Mouse (Mus musculus) kidney, adult 11 months (tissue): ENCODE measurements around the gene Osbpl6.

Source experiments
- DNase-seq: peaks from one replicate; pipeline ENCODE4 v3.0.0; 2022

The Osbpl6 gene

GRCm38 (mm10) chr2:76426816-76427215 lies 20.5 kb downstream of the Osbpl6 start:
- DNase-seq, result no peak

- DNase-seq, result no peak
Observed at GRCm38 (mm10) chr2:76429318-76429717, 23.0 kb downstream of the Osbpl6 start.

DNA sequence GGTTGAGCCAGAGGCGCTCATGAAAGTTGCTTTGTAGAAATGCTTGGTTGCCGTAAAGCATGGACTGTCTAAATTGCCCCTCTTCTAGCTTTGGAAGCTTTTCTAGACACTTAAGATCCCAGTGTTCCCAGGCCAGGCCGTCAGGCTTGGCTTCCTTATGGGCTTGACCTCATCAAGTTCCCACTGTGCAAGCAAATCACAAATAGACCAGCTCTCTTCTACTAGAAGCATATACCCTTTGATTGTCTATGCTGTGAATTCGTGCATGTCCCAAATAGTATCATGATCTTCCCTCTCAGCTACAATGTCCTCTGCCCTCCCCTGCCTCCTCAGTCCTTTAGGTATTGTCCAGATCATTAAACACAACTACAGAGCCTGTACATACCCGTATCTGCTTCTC lies 23.5 kb downstream of the Osbpl6 start:
- DNase-seq, result no peak

DNA sequence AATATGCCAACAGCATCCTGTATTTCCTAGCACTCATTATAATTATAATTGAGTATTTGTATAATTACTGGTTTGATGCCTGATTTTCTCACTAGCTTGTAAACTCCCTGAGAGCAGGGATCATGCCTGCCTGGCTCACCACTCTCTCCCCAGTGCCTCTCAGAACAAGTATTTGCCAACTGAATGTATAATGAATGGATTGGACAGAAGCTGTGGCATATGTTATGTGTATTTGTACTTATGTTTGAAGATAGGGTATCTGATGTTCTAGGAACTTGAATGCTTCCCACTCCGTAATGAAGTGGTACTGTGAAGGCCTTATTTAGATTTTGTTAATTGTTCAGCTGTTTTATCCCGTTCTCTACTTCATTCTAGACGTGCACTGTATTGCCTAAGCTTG lies 24.2 kb downstream of the Osbpl6 start:
- no peak for DNase-seq

DNA sequence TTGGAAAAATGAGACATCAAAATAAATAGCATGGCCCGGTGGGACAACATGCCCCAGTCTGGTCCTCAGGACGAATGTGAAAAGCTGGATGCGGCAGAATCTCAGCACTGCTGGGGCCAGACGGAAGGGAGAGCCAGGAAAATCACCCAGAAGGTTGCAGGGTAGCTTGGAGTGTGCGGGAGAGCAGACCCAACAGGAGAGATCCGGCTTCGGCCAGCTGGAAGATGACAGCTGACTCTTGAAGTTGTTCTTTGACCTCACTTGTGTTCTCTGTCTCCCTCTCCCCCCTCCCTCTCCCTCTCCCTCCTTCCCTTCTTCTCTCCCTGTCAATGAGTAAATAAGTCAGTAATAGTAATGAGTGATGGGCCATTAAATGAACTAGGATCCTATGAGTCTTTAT lies 27.9 kb downstream of the Osbpl6 start:
- peak; percentile 90 for DNase-seq

DNA sequence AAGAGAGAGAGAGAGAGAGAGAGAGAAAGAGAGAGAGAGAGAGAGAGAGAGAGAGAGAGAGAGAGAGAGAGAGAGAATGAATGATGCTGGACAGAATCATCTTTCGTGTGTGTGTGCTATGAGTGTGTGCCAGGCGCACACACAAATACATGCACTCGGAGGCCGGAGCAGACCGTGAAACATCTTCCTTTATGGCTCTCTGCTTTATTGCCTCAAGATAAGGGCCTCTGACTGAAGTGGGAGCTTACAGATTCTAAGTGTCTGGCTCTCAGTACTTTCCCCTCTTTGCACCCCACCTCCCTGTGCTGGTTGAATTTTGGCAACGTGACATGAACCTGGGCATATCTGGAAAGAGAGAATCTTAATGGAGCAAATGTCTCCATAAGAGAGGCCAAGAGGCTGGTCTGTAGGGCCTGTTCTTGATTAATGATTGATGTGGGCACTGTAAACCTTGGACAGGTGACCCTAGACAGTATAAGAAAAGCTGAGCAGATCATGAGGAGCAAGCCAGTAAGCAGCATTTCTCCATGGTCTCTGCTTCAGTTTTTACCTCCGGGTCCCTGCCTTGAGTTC lies 29.4 kb downstream of the Osbpl6 start:
- DNase-seq, result peak; percentile 80

DNA sequence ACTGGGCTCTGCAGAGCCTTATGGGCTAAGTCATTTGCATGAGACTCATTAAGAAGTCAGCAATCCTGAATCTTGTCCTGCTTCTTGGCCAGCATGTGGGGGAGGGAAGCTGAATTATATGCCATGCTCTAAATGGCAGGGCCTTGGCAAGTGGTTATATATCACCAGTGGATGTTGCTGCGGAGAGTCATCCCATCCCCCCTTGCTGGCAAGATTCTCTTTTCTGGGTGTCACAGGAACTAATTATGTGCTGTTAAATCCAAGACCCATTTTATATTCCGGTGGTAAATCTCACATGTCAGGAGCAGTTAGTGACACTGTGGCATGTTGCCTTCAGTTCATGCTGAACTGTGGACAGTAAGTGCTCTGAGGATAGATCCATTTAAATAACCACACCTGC lies 31.1 kb downstream of the Osbpl6 start:
- peak; percentile 30 for DNase-seq

- DNase-seq, result no peak
Observed at GRCm38 (mm10) chr2:76439540-76439939, 33.2 kb downstream of the Osbpl6 start.

GRCm38 (mm10) chr2:76442086-76442485 lies 35.8 kb downstream of the Osbpl6 start:
- peak; percentile 24 for DNase-seq

DNA sequence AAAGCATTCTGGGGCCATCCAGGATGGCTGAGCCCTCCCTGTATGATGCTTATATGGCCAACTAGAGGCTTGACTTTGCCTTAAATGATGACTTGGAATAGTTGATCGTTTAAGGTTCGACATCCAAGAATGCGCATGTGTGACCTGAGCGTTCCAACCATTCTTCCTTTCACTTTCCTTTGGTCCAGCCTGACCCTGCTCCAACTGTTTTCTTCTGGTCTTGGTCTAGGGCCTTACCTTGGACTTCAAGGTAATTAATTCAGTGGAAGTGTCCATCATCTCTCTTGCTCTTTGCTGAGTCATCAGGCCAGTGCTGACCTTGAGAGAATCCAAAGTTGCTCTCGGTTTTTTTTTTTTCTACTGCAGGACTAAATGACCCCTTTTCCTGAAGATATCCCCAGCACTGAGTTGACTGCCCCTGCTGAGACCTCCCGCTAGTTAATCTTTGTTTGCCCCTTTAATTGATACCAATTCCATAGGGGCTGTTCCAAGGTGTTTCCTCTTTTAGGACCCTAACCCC lies 43.6 kb downstream of the Osbpl6 start:
- no peak for DNase-seq

DNA sequence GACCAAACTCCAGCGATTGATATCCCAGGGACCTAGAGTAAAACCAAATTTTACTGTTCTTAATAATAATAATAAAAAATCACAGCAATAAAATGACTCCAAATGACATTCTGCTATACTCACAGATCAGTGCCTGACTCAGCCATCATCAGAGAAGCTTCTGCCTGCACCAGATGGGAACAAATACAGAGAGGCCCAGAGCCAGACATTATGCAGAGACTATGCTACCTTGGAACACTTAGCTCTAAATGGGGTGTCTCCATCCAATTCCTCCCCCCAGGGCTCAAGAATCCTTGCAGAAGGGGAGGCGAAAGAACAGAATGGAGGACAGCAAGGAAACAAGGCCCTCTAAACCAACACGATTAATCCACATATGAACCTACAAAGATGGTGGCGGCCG lies 60.4 kb downstream of the Osbpl6 start:
- DNase-seq, result no peak

- no peak for DNase-seq
Observed at GRCm38 (mm10) chr2:76468204-76468603, 61.9 kb downstream of the Osbpl6 start.

DNA sequence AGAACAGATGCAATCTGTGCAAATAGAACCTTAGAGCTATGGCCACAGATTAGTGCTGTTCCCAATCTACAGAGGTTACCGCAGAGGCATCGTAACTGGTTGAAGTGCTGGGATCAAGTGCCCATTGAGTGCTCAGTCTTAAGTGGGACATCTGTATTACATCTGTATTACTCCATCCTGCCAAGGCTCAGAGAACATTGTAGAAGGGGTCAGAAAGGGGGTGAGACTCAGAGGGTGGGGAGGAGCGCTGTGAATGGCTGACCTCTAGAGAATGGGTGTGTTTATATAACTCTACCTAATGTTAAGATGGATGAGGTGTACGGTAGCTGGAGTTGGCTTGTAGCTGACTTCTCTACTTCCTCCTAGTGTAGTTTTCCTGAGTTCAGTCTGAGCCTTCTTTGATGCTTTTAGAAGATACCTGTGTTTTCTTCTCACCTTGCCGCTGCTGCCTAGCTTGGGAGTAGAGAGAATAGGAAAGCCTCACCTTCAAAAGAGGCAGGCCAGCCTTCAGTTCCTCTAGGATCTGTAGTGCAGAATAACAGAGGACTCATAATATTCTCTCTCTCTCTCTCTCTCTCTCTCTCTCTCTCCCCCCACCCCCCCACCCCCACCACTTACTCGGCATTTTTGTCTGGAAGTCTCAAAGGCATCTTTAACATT lies 62.9 kb downstream of the Osbpl6 start:
- DNase-seq, result no peak

DNA sequence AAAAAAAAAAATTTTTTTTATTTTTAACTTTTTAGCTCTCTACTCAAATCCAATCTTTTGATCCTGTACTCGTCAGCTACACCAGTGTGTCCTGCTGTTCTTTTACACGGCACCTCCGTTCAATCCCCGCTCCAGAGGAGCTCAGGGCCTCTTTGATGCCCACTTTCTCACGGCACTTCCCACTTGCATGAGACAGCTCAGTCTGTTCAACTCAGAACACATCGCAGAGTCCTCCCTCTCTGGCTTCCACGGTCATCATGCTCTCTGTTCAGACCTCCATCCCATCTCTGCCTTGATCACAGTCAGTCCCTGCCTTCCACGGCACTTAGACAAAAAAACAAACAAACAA lies 63.4 kb downstream of the Osbpl6 start:
- DNase-seq, result no peak

DNA sequence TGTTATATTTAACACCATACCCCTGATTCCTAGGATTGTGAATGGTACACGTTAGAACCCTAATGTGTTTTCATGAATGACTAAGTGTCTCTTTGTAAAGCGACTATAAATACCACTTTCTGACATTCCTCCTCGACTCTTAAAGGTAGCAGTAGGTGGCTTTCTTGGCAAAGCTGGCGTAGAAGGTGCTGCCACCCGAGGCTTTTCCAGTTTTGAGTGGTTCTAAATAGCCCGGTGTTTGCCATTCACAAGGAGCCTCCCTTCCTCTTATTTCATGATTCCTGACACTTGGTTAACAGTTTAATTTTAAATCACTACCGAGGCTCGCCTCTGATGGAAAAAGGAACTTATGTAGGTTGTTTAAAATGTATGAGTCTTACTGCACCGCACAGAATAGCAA lies 64.1 kb downstream of the Osbpl6 start:
- no peak for DNase-seq

DNA sequence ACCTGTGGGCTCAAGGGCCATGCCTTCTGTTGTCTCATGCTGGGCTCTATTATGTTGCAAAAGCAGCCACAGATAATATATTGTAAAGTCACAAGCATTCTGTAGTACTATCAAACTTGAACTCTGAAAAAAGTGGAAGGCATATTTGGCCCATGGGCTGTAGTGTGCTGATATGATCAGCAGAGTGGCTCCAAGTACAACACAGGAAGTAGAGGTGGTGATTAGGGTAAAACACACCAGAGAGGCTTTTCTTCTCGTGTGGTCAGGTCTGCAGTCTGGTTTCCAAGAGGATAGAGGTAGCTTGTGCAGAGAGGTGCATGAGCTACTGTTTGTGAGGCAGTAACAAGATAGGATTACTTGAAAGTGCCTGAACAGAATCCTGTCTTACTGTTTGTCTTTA lies 69.5 kb downstream of the Osbpl6 start:
- DNase-seq, result no peak

DNA sequence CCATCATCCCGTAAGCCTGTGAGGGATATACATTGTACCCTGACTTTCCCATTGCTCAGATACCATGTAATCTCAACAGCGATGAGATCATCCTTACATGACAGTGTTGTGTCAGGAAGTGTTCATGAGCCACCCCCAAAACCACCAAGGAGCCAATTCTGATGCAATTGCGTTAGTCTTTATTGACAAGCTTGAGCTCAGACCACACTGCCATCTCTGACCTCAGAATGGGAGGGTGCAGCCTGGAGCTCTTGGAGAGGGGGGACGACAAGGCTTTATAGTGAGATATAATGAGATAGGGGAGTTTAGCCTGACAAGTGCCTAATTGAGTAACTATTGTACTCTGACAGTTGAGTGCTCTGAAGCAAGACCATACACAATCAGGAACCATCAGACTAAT lies 82.5 kb downstream of the Osbpl6 start:
- no peak for DNase-seq

GRCm38 (mm10) chr2:76490198-76490597 lies 83.9 kb downstream of the Osbpl6 start:
- no peak for DNase-seq

DNA sequence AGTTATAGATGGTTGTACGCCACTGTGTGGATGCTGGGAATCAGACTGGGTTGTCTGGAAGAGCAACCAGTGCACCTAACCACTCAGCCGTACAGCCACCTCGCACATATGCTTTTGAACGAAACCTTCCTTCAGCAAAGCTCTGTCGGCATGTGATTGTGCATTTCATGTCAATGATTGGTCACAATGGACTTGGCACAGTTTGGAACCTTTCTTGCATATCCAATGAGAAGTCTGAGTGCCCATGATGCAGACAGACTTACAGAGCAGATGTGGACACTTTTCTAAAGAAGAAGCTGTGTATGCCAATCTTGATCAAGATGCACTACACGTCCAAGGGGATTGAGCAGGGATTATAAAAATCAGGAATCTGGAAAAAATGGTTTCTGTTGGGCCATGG lies 85.1 kb downstream of the Osbpl6 start:
- no peak for DNase-seq

DNA sequence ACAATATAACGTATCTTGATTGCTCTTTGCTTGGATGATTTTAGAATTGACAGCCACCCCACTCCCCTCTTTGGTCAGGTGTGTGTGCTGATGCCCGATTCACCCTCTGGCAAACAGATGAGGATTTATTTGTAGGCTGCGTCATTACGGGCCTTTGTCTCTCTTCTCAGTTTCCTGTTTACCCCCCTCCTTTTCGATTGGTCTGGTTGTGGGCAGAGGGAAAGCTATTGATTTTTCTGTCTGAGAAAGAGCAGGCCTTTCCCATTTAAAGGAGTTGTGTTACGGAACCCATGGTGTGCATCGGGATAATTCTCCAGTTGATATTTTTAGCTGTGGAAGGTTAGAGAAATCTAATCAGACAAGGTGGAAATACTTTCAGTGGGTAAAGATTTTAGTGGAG lies 85.9 kb downstream of the Osbpl6 start:
- DNase-seq, result no peak

- DNase-seq, result peak; percentile 63
Observed at GRCm38 (mm10) chr2:76496006-76496748, 89.9 kb downstream of the Osbpl6 start.

DNA sequence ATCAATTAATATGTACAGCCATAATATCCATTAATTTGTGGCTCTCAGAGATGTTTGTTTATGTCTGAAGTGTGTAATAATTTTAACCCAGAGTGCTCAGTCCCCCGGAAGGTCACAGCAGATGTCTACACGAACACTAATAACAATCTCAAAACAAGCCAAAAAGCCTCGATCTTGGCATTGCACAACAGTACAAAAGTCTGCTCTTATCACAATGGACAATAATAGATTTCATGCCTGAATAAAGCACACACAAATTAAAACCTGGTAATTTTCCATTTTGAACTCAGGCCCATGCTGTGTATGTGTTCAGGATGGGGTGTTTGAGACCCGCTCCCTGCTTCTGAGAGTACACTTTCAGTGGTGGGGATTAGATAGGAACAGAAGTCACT lies 90.4 kb downstream of the Osbpl6 start:
- DNase-seq, result no peak

DNA sequence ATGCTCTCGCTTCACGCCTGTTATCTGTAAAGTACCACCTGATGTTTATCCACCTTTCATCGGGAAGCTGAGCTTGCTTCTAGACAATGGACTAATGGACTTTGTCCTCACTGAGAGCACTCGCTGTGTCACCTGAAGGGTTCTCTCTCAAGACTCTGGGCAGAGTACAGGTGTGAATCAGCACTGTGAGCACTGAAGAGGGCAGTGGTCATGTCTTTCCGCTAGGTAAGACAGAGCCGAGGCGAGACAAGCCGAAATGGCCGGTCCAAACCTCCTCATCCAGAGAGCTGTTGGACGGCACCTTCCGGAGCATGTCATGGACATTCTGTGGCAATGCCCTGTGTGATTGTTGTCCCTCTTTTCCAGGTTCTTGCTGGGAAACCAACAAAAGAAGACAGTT lies 92.6 kb downstream of the Osbpl6 start:
- DNase-seq, result peak; percentile 86

GRCm38 (mm10) chr2:76504122-76504839 lies 98.0 kb downstream of the Osbpl6 start:
- peak; percentile 71 for DNase-seq
